Mouse (Mus musculus) midbrain, embryonic 15.5 days (tissue): ENCODE data around the gene Gm4881. TPM values are rescaled to one million over a fixed set of nuclear protein-coding genes. Genes with fewer than 3 reads are reported as not detected.
"Not testable (repeated sequence)": the region's sequence is repeated elsewhere in the genome, so short reads cannot be mapped to it uniquely, and the experiment has no call there.

ENCODE experiments used
- ATAC-seq: fragments of 200-750 bp; cut with Nextera tagmentation; replicated peaks from 2 replicates; pipeline ENCODE4 v1.8.0; 2017; ENCODE audit warnings: moderate TSS enrichment
- H3K27ac ChIP-seq: fragments of 300-500 bp; sonication (generic); 2 replicates; pipeline ENCODE4 v1.5.1; 2015; ENCODE audit warnings: mild to moderate bottlenecking, inconsistent platforms
- H3K27me3 ChIP-seq: fragments of 300-500 bp; sonication (generic); replicated peaks from 2 replicates; pipeline ENCODE4 v1.6.1; 2015; ENCODE audit warnings: inconsistent platforms
- H3K36me3 ChIP-seq: fragments of 300-500 bp; sonication (generic); replicated peaks from 2 replicates; pipeline ENCODE4 v1.6.1; 2015; ENCODE audit warnings: inconsistent platforms
- H3K4me1 ChIP-seq: fragments of 300-500 bp; sonication (generic); 2 replicates; pipeline ENCODE4 v1.6.1; 2015; ENCODE audit warnings: inconsistent platforms
- H3K4me2 ChIP-seq: fragments of 300-500 bp; sonication (generic); 2 replicates; pipeline ENCODE4 v1.6.1; 2015; ENCODE audit warnings: inconsistent platforms, mild to moderate bottlenecking, moderate library complexity
- H3K4me3 ChIP-seq: fragments of 300-500 bp; sonication (generic); 2 replicates; pipeline ENCODE4 v1.5.1; 2015; ENCODE audit warnings: mild to moderate bottlenecking, inconsistent platforms
- H3K9ac ChIP-seq: fragments of 300-500 bp; sonication (generic); 2 replicates; pipeline ENCODE4 v1.6.1; 2015; ENCODE audit warnings: mild to moderate bottlenecking, inconsistent platforms
- H3K9me3 ChIP-seq: fragments of 300-500 bp; sonication (generic); 2 replicates; pipeline ENCODE4 v1.6.1; 2016; ENCODE audit warnings: inconsistent platforms
- WGBS: fragments of 180-500 bp; shearing (Covaris S2); methylation state at CpG from one replicate; pipeline ENCODE4 v1.1.7; 2015; ENCODE audit warnings: mixed read lengths; 5-methylcytosine and 5-hydroxymethylcytosine counted together
- polyA plus RNA-seq: library from polyadenylated mRNA; unstranded; fragments of >200 nt; fragmentation: Nextera tagmentation; extraction: Ambion mirVana; gene quantifications from 2 replicates; pipeline ENCODE4 v1.2.1, GENCODE M21; 2015

Gene Gm4881
- polyA plus RNA-seq, 1 experiment from 2014 or later, result 6.4 TPM

DNA sequence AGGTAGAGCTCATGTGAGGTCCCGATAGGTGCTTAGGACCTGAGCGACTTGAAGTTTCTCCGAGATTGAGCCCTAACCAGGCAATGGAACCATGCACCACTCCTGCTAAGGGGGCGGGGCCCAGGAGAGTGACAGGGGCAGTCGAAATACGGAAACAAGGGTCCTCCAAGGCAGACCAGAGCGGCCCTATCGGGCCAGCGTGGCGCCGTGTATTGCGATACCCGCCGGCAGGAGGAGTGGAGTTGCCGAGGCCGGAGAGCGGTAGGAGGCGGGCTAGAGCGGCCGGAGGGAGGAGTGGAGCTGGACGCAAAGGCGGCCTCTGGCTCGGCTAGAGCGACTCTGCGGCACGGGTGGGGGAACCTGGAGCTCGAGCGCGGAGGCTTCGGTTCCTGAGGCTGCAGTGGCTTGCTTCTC is 40.2 kb downstream of the Gm4881 start:
- peak overlapping the region; percentile 79 for H3K4me2 ChIP-seq
- H3K27me3 ChIP-seq, result no peaks in the 10 kb centered on the region
- H3K27ac ChIP-seq, result peak overlapping the region; percentile 89
- peak overlapping the region; percentile 82 for H3K9ac ChIP-seq
- under 1% methylated on average over 30 of the region's 30 CpGs for WGBS
- peak overlapping the region; percentile 68 for H3K4me3 ChIP-seq
- ATAC-seq, result peak; percentile 98
- peaks cover 38% of the 10 kb centered on the region for H3K4me1 ChIP-seq
- no peaks in the 10 kb centered on the region for H3K9me3 ChIP-seq
- 0 out of 2 replicates have a peak, but pooled peaks cover 2% of the 10 kb centered on the region for H3K36me3 ChIP-seq

DNA sequence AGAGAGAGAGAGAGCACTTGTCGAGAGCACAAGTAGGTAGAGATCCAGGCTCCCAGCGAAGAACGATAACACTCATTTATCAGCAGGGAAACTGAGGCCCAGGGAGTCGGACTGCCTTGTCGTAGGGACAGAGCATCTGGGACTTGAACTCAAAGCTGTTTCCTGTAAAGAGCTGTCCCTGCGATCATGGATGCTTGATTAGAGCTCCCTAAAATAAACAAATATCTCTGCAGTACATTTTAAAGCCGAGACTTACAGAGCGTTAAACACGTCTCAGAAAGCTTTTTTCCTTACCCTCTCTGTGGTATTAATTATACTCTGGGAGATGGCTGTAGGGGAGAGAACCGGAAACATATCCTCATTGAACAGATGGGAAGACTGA is 40.9 kb downstream of the Gm4881 start:
- Histone ChIP-seq H3K36me3 (0 out of 2 replicates have a peak, but pooled peaks cover 2% of the 10 kb centered on the region), H3K9me3 (no peaks in the 10 kb centered on the region), H3K4me1 (peaks cover 38% of the 10 kb centered on the region), H3K27me3 (no peaks in the 10 kb centered on the region), H3K4me2 (peak overlapping the region; percentile 79), H3K9ac (peak overlapping the region; percentile 71; the same call in 1 of the 2 replicates), H3K4me3 (peak overlapping the region; percentile 68), H3K27ac (no peak overlapping the region)
- ATAC-seq, result no peak; the same call in 1 of the 2 replicates
- whole genome bisulfite sequencing, result 42% methylated on average over 10 of the region's 10 CpGs

DNA sequence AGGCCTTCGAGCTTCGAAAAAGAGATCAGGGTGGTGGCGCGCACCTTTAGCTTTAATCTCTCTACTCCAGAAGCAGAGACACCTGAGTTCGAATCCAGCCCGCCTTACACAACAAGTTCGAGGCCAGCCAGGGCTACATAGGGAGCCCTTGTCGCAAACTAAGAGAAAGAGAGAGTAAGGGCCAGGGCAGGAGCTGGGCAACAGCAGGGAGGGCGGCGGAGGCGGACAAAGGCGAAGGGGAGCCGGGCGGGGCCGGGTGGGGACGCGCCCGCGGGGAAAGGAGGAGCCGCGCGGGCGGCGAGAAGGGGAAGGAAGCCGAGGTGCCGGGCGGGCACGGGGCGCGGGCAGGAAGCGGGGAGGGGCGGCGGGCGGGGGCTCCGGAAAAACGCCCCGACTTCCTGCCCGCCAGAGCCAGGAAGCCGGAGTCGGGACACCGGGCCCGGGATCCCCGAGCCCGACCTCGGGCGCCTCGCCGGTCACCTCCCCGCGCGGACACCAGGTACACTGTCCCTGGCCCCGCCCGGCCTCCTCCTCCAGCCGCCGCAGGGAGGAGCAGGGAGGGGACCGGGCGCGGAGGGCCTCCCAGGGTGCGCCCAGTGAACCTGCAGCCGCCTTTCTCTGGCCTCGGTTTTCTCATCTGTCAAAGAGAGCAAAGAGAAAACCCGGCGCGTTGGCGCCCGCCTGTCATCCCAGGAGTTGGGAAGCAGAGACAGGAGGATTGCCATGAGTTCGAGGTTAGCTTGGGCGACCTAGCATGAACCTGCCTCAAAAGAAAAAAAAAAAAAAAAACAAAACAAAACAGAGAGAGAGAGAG is 41.5 kb downstream of the Gm4881 start, which contains the start of gene Arhgef1:
Gene Arhgef1, plus strand, starts transcription at position 283 of the 814 bp plus-strand sequence.
- Histone ChIP-seq H3K36me3 (no peaks in the 10 kb centered on the region), H3K27me3 (no peaks in the 10 kb centered on the region), H3K9me3 (no peaks in the 10 kb centered on the region), H3K9ac (peak within 1 kb of the TSS; percentile 71), H3K4me1 (peaks cover 38% of the 10 kb centered on the region), H3K27ac (peak within 1 kb of the TSS; percentile 89), H3K4me3 (peak within 1 kb of the TSS; percentile 68), H3K4me2 (peak within 1 kb of the TSS; percentile 79)
- WGBS, result 8% methylated on average over 46 of the region's 68 CpGs
- no peak for ATAC-seq

GRCm38 (mm10) chr7:24902264-24902629 is 42.0 kb downstream of the Gm4881 start:
- peaks cover 35% of the 10 kb centered on the region for H3K4me1 ChIP-seq
- no peaks in the 10 kb centered on the region for H3K9me3 ChIP-seq
- no peak overlapping the region for H3K9ac ChIP-seq
- peak overlapping the region; percentile 68; the same call in 1 of the 2 replicates for H3K4me3 ChIP-seq
- H3K27me3 ChIP-seq, result no peaks in the 10 kb centered on the region
- no peak overlapping the region for H3K4me2 ChIP-seq
- no peak for ATAC-seq
- peak overlapping the region; percentile 27; the same call in 1 of the 2 replicates for H3K27ac ChIP-seq
- H3K36me3 ChIP-seq, result no peaks in the 10 kb centered on the region
- WGBS, result 46% methylated on average over 2 of the region's 2 CpGs

GRCm38 (mm10) chr7:24901842-24902241 is 42.5 kb downstream of the Gm4881 start:
- no peak overlapping the region for H3K9ac ChIP-seq
- no peaks in the 10 kb centered on the region for H3K36me3 ChIP-seq
- no peaks in the 10 kb centered on the region for H3K27me3 ChIP-seq
- ATAC-seq, result no peak
- H3K9me3 ChIP-seq, result no peaks in the 10 kb centered on the region
- no peak overlapping the region for H3K4me3 ChIP-seq
- peaks cover 31% of the 10 kb centered on the region for H3K4me1 ChIP-seq
- no peak overlapping the region for H3K27ac ChIP-seq
- 83% methylated on average over 1 of the region's 1 CpGs for WGBS
- no peak overlapping the region for H3K4me2 ChIP-seq

GRCm38 (mm10) chr7:24901114-24901513 is 43.2 kb downstream of the Gm4881 start:
- Histone ChIP-seq H3K9ac (no peak overlapping the region), H3K27me3 (no peaks in the 10 kb centered on the region), H3K9me3 (no peaks in the 10 kb centered on the region), H3K4me3 (no peak overlapping the region), H3K36me3 (no peaks in the 10 kb centered on the region), H3K27ac (no peak overlapping the region), H3K4me1 (peaks cover 26% of the 10 kb centered on the region), H3K4me2 (no peak overlapping the region)
- WGBS, result 75% methylated on average over 6 of the region's 6 CpGs
- no peak for ATAC-seq

GRCm38 (mm10) chr7:24897959-24898358 is 46.3 kb downstream of the Gm4881 start:
- no peak for ATAC-seq
- no peak overlapping the region for H3K27ac ChIP-seq
- H3K27me3 ChIP-seq, result no peaks in the 10 kb centered on the region
- H3K4me2 ChIP-seq, result no peak overlapping the region
- H3K4me1 ChIP-seq, result peaks cover 1% of the 10 kb centered on the region; the same call in 1 of the 2 replicates
- WGBS, result 71% methylated on average over 5 of the region's 5 CpGs
- H3K36me3 ChIP-seq, result no peaks in the 10 kb centered on the region
- no peak overlapping the region for H3K4me3 ChIP-seq
- H3K9ac ChIP-seq, result no peak overlapping the region
- no peaks in the 10 kb centered on the region for H3K9me3 ChIP-seq

GRCm38 (mm10) chr7:24897224-24897623 is 47.1 kb downstream of the Gm4881 start, which contains the start of gene Cd79a:
Gene Cd79a (plus strand): TSS chr7:24897381.
- Histone ChIP-seq H3K4me2 (no peak within 1 kb of the TSS), H3K27me3 (no peaks in the 10 kb centered on the region)
- no peak for ATAC-seq

GRCm38 (mm10) chr7:24896269-24896668 is 48.0 kb downstream of the Gm4881 start:
- Histone ChIP-seq H3K27me3 (no peaks in the 10 kb centered on the region), H3K4me1 (no peaks in the 10 kb centered on the region), H3K27ac (no peak overlapping the region), H3K9me3 (no peaks in the 10 kb centered on the region), H3K4me2 (no peak overlapping the region), H3K4me3 (no peak overlapping the region), H3K36me3 (no peaks in the 10 kb centered on the region), H3K9ac (no peak overlapping the region)
- ATAC-seq, result no peak
- WGBS, result 72% methylated on average over 8 of the region's 8 CpGs

More at GRCm38 (mm10) chr7:24897224-24897623, 47.1 kb downstream of the Gm4881 start, which contains the start of gene Cd79a:
- H3K9me3 ChIP-seq, result no peaks in the 10 kb centered on the region
- H3K9ac ChIP-seq, result no peak within 1 kb of the TSS
- WGBS, result 84% methylated on average over 12 of the region's 12 CpGs
- H3K4me3 ChIP-seq, result no peak within 1 kb of the TSS
- H3K27ac ChIP-seq, result no peak within 1 kb of the TSS
- no peaks in the 10 kb centered on the region for H3K36me3 ChIP-seq
- H3K4me1 ChIP-seq, result no peaks in the 10 kb centered on the region

GRCm38 (mm10) chr7:24895749-24896148 is 48.5 kb downstream of the Gm4881 start:
- not testable (repeated sequence) for H3K4me3 ChIP-seq, H3K4me1 ChIP-seq, H3K36me3 ChIP-seq, H3K27me3 ChIP-seq, H3K27ac ChIP-seq, H3K9me3 ChIP-seq, ATAC-seq, H3K9ac ChIP-seq, H3K4me2 ChIP-seq
- WGBS, result 93% methylated on average over 2 of the region's 2 CpGs

- Histone ChIP-seq H3K9ac (no peak overlapping the region), H3K4me3 (no peak overlapping the region), H3K27ac (no peak overlapping the region), H3K4me1 (peaks cover 4% of the 10 kb centered on the region; the same call in 1 of the 2 replicates), H3K4me2 (no peak overlapping the region), H3K27me3 (no peaks in the 10 kb centered on the region), H3K36me3 (peaks cover 14% of the 10 kb centered on the region), H3K9me3 (no peaks in the 10 kb centered on the region)
- no peak for ATAC-seq
- WGBS, result 68% methylated on average over 2 of the region's 2 CpGs
Measured at GRCm38 (mm10) chr7:24892125-24892583, 52.1 kb downstream of the Gm4881 start.

- no peaks in the 10 kb centered on the region for H3K9me3 ChIP-seq
- no peaks in the 10 kb centered on the region for H3K27me3 ChIP-seq
- H3K27ac ChIP-seq, result no peak overlapping the region
- peaks cover 18% of the 10 kb centered on the region for H3K36me3 ChIP-seq
- no peak overlapping the region for H3K4me3 ChIP-seq
- WGBS, result 65% methylated on average over 3 of the region's 3 CpGs
- H3K9ac ChIP-seq, result no peak overlapping the region
- no peak overlapping the region for H3K4me2 ChIP-seq
- no peak for ATAC-seq
- H3K4me1 ChIP-seq, result peaks cover 10% of the 10 kb centered on the region
Measured at GRCm38 (mm10) chr7:24891241-24892124, 52.8 kb downstream of the Gm4881 start.
